Mouse (Mus musculus): ENCODE measurements around the gene Cog7. TPM values are rescaled to one million over a fixed set of nuclear protein-coding genes. Genes with fewer than 3 reads are reported as not detected.

Cog7 gene
- polyA plus RNA-seq, 1 experiment from 2014 or later, result 13.4 TPM

- 41% methylated on average over 10 of the region's 10 CpGs for WGBS
- no peak overlapping the region for H3K4me2 ChIP-seq (replicated peaks; ENCODE audit: low read depth, low read length)
- H3K4me3 ChIP-seq (ENCODE audit: low read depth, low read length), result no peak overlapping the region
- H3K36me3 ChIP-seq (ENCODE audit: insufficient read depth, low read length), result no peaks in the 10 kb centered on the region
- no peaks in the 10 kb centered on the region for H3K9me3 ChIP-seq (ENCODE audit: low read length)
- H3K9ac ChIP-seq (replicated peaks; ENCODE audit: low read depth), result no peak overlapping the region
- peaks cover 5% of the 10 kb centered on the region; the same call in 1 of the 2 replicates for H3K4me1 ChIP-seq (ENCODE audit: insufficient read depth, low read depth, low read length)
- no peaks in the 10 kb centered on the region for H3K27me3 ChIP-seq (replicated peaks; ENCODE audit: insufficient read depth, low read length)
- TF ChIP-seq CTCF (IDR thresholded peaks at IDR 0.05) (no peak), EP300 (IDR thresholded peaks at IDR 0.05) (no peak)
- no peak overlapping the region for H3K27ac ChIP-seq (ENCODE audit: low read length)
- DNase-seq (ENCODE audit: low spot score) (no peak), ATAC-seq (no peak)
These were observed 34.2 kb upstream of the Cog7 start for GRCm38 (mm10) chr7:122015734-122016133.

GRCm38 (mm10) chr7:122015105-122015504, 33.6 kb upstream of the Cog7 start:
- H3K4me1 ChIP-seq (ENCODE audit: insufficient read depth, low read depth, low read length), result peaks cover 4% of the 10 kb centered on the region; the same call in 1 of the 2 replicates
- DNase-seq (ENCODE audit: low spot score) (peak; percentile 29), ATAC-seq (peak; percentile 55)
- H3K27me3 ChIP-seq (replicated peaks; ENCODE audit: insufficient read depth, low read length), result no peaks in the 10 kb centered on the region
- no peak for TF ChIP-seq EP300 (IDR thresholded peaks at IDR 0.05)
- peak; percentile 46 for TF ChIP-seq CTCF (IDR thresholded peaks at IDR 0.05)
- H3K9ac ChIP-seq (replicated peaks; ENCODE audit: low read depth), result no peak overlapping the region
- peak overlapping the region; percentile 3; the same call in 1 of the 2 replicates for H3K27ac ChIP-seq (ENCODE audit: low read length)
- H3K9me3 ChIP-seq (ENCODE audit: low read length), result no peaks in the 10 kb centered on the region
- no peak overlapping the region for H3K4me3 ChIP-seq (ENCODE audit: low read depth, low read length)
- 38% methylated on average over 8 of the region's 8 CpGs for WGBS
- H3K36me3 ChIP-seq (ENCODE audit: insufficient read depth, low read length), result peaks cover 3% of the 10 kb centered on the region; the same call in 1 of the 2 replicates
- H3K4me2 ChIP-seq (replicated peaks; ENCODE audit: low read depth, low read length), result no peak overlapping the region

- Histone ChIP-seq H3K27me3 (replicated peaks; ENCODE audit: insufficient read depth, low read length) (no peaks in the 10 kb centered on the region), H3K4me1 (ENCODE audit: insufficient read depth, low read depth, low read length) (no peaks in the 10 kb centered on the region; the same call in 1 of the 2 replicates), H3K27ac (ENCODE audit: low read length) (no peak overlapping the region), H3K4me3 (ENCODE audit: low read depth, low read length) (no peak overlapping the region), H3K9me3 (ENCODE audit: low read length) (no peaks in the 10 kb centered on the region), H3K9ac (replicated peaks; ENCODE audit: low read depth) (no peak overlapping the region), H3K4me2 (replicated peaks; ENCODE audit: low read depth, low read length) (no peak overlapping the region), H3K36me3 (ENCODE audit: insufficient read depth, low read length) (peaks cover 6% of the 10 kb centered on the region; the same call in 1 of the 2 replicates)
- TF ChIP-seq CTCF (IDR thresholded peaks at IDR 0.05), result no peak
- no peak for TF ChIP-seq EP300 (IDR thresholded peaks at IDR 0.05)
- WGBS, result 70% methylated on average over 10 of the region's 10 CpGs
- no peak for DNase-seq (ENCODE audit: low spot score)
- ATAC-seq, result no peak
These were observed 31.4 kb upstream of the Cog7 start for GRCm38 (mm10) chr7:122012949-122013348.

- TF ChIP-seq EP300 (IDR thresholded peaks at IDR 0.05) (no peak), CTCF (IDR thresholded peaks at IDR 0.05) (no peak)
- Histone ChIP-seq H3K27ac (ENCODE audit: low read length) (no peak overlapping the region), H3K9ac (replicated peaks; ENCODE audit: low read depth) (no peak overlapping the region), H3K4me2 (replicated peaks; ENCODE audit: low read depth, low read length) (no peak overlapping the region), H3K9me3 (ENCODE audit: low read length) (no peaks in the 10 kb centered on the region), H3K27me3 (replicated peaks; ENCODE audit: insufficient read depth, low read length) (no peaks in the 10 kb centered on the region), H3K4me3 (ENCODE audit: low read depth, low read length) (no peak overlapping the region), H3K4me1 (ENCODE audit: insufficient read depth, low read depth, low read length) (no peaks in the 10 kb centered on the region; the same call in 1 of the 2 replicates), H3K36me3 (ENCODE audit: insufficient read depth, low read length) (peaks cover 6% of the 10 kb centered on the region; the same call in 1 of the 2 replicates)
- DNase-seq (ENCODE audit: low spot score), result no peak
- ATAC-seq, result no peak
- WGBS, result 96% methylated on average over 4 of the region's 4 CpGs
These were observed 30.9 kb upstream of the Cog7 start for GRCm38 (mm10) chr7:122012370-122012769.

GRCm38 (mm10) chr7:122000396-122000795, 18.9 kb upstream of the Cog7 start:
- H3K9ac ChIP-seq (replicated peaks; ENCODE audit: low read depth), result no peak overlapping the region
- TF ChIP-seq CTCF (IDR thresholded peaks at IDR 0.05) (no peak), EP300 (IDR thresholded peaks at IDR 0.05) (no peak)
- H3K4me1 ChIP-seq (ENCODE audit: insufficient read depth, low read depth, low read length), result no peaks in the 10 kb centered on the region
- no peak overlapping the region for H3K4me3 ChIP-seq (ENCODE audit: low read depth, low read length)
- no peak overlapping the region for H3K27ac ChIP-seq (ENCODE audit: low read length)
- H3K27me3 ChIP-seq (replicated peaks; ENCODE audit: insufficient read depth, low read length), result no peaks in the 10 kb centered on the region
- H3K9me3 ChIP-seq (ENCODE audit: low read length), result no peaks in the 10 kb centered on the region
- WGBS, result 67% methylated on average over 7 of the region's 8 CpGs
- ATAC-seq (no peak), DNase-seq (ENCODE audit: low spot score) (no peak)
- H3K36me3 ChIP-seq (ENCODE audit: insufficient read depth, low read length), result peaks cover 34% of the 10 kb centered on the region; the same call in 1 of the 2 replicates
- no peak overlapping the region for H3K4me2 ChIP-seq (replicated peaks; ENCODE audit: low read depth, low read length)

DNA sequence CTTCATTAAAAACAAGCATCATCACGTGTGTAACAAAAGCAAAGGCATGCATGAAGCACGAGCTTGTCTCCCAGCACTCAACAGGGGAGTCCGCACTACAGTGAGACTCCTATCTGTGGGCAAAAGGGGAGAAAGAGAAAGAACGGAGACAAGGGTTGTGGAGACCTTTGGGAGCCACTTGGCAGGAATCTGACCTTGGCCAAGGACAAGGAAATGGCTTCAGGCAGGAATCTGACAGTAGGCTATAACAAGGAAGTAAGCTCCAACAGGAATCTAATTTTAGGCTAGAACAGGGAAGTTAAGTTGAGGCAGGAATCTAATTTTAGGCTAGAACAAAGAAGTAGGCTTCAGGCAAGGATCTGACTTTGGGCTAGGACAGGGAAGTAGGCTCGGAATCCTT, 14.4 kb upstream of the Cog7 start:
- ATAC-seq (no peak), DNase-seq (ENCODE audit: low spot score) (no peak)
- no peak overlapping the region for H3K4me2 ChIP-seq (replicated peaks; ENCODE audit: low read depth, low read length)
- H3K9ac ChIP-seq (replicated peaks; ENCODE audit: low read depth), result no peak overlapping the region
- 86% methylated on average over 5 of the region's 5 CpGs for WGBS
- H3K27ac ChIP-seq (ENCODE audit: low read length), result no peak overlapping the region
- H3K9me3 ChIP-seq (ENCODE audit: low read length), result no peaks in the 10 kb centered on the region
- no peak for TF ChIP-seq CTCF (IDR thresholded peaks at IDR 0.05)
- no peaks in the 10 kb centered on the region for H3K27me3 ChIP-seq (replicated peaks; ENCODE audit: insufficient read depth, low read length)
- H3K36me3 ChIP-seq (ENCODE audit: insufficient read depth, low read length), result peaks cover 24% of the 10 kb centered on the region; the same call in 1 of the 2 replicates
- H3K4me3 ChIP-seq (ENCODE audit: low read depth, low read length), result no peak overlapping the region
- H3K4me1 ChIP-seq (ENCODE audit: insufficient read depth, low read depth, low read length), result no peaks in the 10 kb centered on the region

GRCm38 (mm10) chr7:121975031-121975430, 6.5 kb downstream of the Cog7 start:
- no peak for ATAC-seq
- Histone ChIP-seq H3K4me2 (replicated peaks; ENCODE audit: low read depth, low read length) (no peak overlapping the region), H3K27ac (ENCODE audit: low read length) (no peak overlapping the region), H3K4me3 (ENCODE audit: low read depth, low read length) (no peak overlapping the region), H3K36me3 (ENCODE audit: insufficient read depth, low read length) (0 out of 2 replicates have a peak, but pooled peaks cover 3% of the 10 kb centered on the region), H3K9me3 (ENCODE audit: low read length) (no peaks in the 10 kb centered on the region), H3K4me1 (ENCODE audit: insufficient read depth, low read depth, low read length) (no peaks in the 10 kb centered on the region), H3K27me3 (replicated peaks; ENCODE audit: insufficient read depth, low read length) (no peaks in the 10 kb centered on the region), H3K9ac (replicated peaks; ENCODE audit: low read depth) (no peak overlapping the region)
- no peak for TF ChIP-seq EP300 (IDR thresholded peaks at IDR 0.05)
- TF ChIP-seq CTCF (IDR thresholded peaks at IDR 0.05), result peak; percentile 85
- peak; percentile 74 for DNase-seq (ENCODE audit: low spot score)
- WGBS, result 61% methylated on average over 4 of the region's 4 CpGs
